Mouse (Mus musculus): ENCODE data around the gene Clec16a. TPM values are rescaled to one million over a fixed set of nuclear protein-coding genes. Genes with fewer than 3 reads are reported as not detected.
A peak's percentile ranks its signal among the peaks of the same experiment; 100 is the strongest.

Clec16a gene
- polyA plus RNA-seq, 1 experiment from 2014 or later = 70.0 TPM

DNA sequence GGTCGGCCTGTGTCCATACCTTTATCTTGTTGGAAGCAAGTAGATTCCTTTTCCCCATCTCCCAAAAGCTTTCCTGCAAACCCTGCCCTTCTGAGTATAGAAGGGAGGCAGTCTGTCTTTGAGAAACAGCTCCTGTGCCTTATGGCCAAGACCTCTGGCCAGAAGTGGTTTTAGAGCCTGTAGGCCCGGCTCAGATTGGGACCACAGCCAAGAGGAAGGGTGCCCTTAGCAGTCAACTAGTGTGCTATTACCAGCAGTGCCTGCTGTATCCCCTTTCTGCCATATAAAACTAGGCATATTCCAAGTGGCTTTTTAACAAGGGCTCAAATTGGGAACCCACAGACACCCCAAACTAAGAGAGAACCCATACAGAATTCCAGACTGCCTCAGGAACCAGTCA lies 190.6 kb downstream of the Clec16a start:
- no peak for ATAC-seq
- Histone ChIP-seq H3K4me1 (ENCODE audit: control insufficient read depth, insufficient read depth, low read length) (no peaks in the 10 kb centered on the region), H3K27me3 (ENCODE audit: control insufficient read depth, insufficient read depth, low read depth, low read length) (no peaks in the 10 kb centered on the region), H3K36me3 (ENCODE audit: control insufficient read depth, insufficient read depth, low read length) (no peaks in the 10 kb centered on the region), H3K9ac (ENCODE audit: low read depth, low read length) (no peak overlapping the region), H3K4me3 (ENCODE audit: low read depth, low read length) (no peak overlapping the region), H3K27ac (ENCODE audit: low read length) (no peak overlapping the region), H3K4me2 (ENCODE audit: low read length) (no peak overlapping the region), H3K9me3 (replicated peaks; ENCODE audit: control insufficient read depth, low read length, poor library complexity, severe bottlenecking) (no peaks in the 10 kb centered on the region)
- 90% methylated on average over 2 of the region's 2 CpGs for WGBS

GRCm38 (mm10) chr16:10736364-10736763 lies 191.2 kb downstream of the Clec16a start:
- no peaks in the 10 kb centered on the region for H3K36me3 ChIP-seq (ENCODE audit: control insufficient read depth, insufficient read depth, low read length)
- 56% methylated on average over 10 of the region's 10 CpGs for WGBS
- ATAC-seq = no peak

GRCm38 (mm10) chr16:10737571-10737970 lies 192.4 kb downstream of the Clec16a start:
- WGBS = 46% methylated on average over 2 of the region's 2 CpGs

More at GRCm38 (mm10) chr16:10736364-10736763, 191.2 kb downstream of the Clec16a start:
- Histone ChIP-seq H3K9ac (ENCODE audit: low read depth, low read length) (no peak overlapping the region), H3K4me2 (ENCODE audit: low read length) (no peak overlapping the region), H3K4me1 (ENCODE audit: control insufficient read depth, insufficient read depth, low read length) (no peaks in the 10 kb centered on the region), H3K9me3 (replicated peaks; ENCODE audit: control insufficient read depth, low read length, poor library complexity, severe bottlenecking) (no peaks in the 10 kb centered on the region), H3K27ac (ENCODE audit: low read length) (no peak overlapping the region), H3K4me3 (ENCODE audit: low read depth, low read length) (no peak overlapping the region), H3K27me3 (ENCODE audit: control insufficient read depth, insufficient read depth, low read depth, low read length) (no peaks in the 10 kb centered on the region)

DNA sequence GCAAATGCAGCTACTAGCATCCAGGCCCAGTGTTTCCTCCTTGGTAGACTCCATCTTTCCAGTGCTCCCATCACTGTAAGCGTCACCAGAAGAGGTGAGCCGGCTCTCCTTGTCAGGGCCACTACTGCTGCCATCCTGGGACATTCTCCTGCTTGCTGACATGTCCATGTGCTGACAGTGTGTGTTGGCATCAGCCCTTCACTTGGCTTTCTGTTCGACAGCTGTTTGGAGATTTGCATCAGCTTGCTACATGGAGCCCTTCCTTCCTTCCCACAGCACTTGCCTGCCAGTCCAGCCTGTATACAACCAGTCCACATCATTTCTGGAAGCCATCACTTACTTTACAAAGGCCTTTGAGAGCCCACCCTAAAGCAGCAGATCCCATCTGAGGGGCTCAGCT lies 193.7 kb downstream of the Clec16a start:
- H3K4me1 ChIP-seq (ENCODE audit: control insufficient read depth, insufficient read depth, low read length) = no peaks in the 10 kb centered on the region
- H3K9ac ChIP-seq (ENCODE audit: low read depth, low read length) = no peak overlapping the region
- H3K4me3 ChIP-seq (ENCODE audit: low read depth, low read length) = no peak overlapping the region
- no peak for ATAC-seq
- H3K4me2 ChIP-seq (ENCODE audit: low read length) = no peak overlapping the region
- WGBS = 93% methylated on average over 3 of the region's 3 CpGs
- no peaks in the 10 kb centered on the region for H3K27me3 ChIP-seq (ENCODE audit: control insufficient read depth, insufficient read depth, low read depth, low read length)
- no peaks in the 10 kb centered on the region for H3K36me3 ChIP-seq (ENCODE audit: control insufficient read depth, insufficient read depth, low read length)
- H3K27ac ChIP-seq (ENCODE audit: low read length) = no peak overlapping the region
- H3K9me3 ChIP-seq (replicated peaks; ENCODE audit: control insufficient read depth, low read length, poor library complexity, severe bottlenecking) = no peaks in the 10 kb centered on the region

More at GRCm38 (mm10) chr16:10737571-10737970, 192.4 kb downstream of the Clec16a start:
- no peak overlapping the region for H3K4me3 ChIP-seq (ENCODE audit: low read depth, low read length)
- no peaks in the 10 kb centered on the region for H3K27me3 ChIP-seq (ENCODE audit: control insufficient read depth, insufficient read depth, low read depth, low read length)
- no peaks in the 10 kb centered on the region for H3K36me3 ChIP-seq (ENCODE audit: control insufficient read depth, insufficient read depth, low read length)
- no peak overlapping the region for H3K9ac ChIP-seq (ENCODE audit: low read depth, low read length)
- ATAC-seq = no peak
- H3K9me3 ChIP-seq (replicated peaks; ENCODE audit: control insufficient read depth, low read length, poor library complexity, severe bottlenecking) = no peaks in the 10 kb centered on the region
- no peak overlapping the region for H3K4me2 ChIP-seq (ENCODE audit: low read length)
- H3K4me1 ChIP-seq (ENCODE audit: control insufficient read depth, insufficient read depth, low read length) = no peaks in the 10 kb centered on the region
- no peak overlapping the region for H3K27ac ChIP-seq (ENCODE audit: low read length)

GRCm38 (mm10) chr16:10739854-10740398 lies 194.8 kb downstream of the Clec16a start:
- Histone ChIP-seq H3K9ac (ENCODE audit: low read depth, low read length) (no peak overlapping the region), H3K27me3 (ENCODE audit: control insufficient read depth, insufficient read depth, low read depth, low read length) (no peaks in the 10 kb centered on the region), H3K27ac (ENCODE audit: low read length) (no peak overlapping the region), H3K9me3 (replicated peaks; ENCODE audit: control insufficient read depth, low read length, poor library complexity, severe bottlenecking) (no peaks in the 10 kb centered on the region), H3K4me3 (ENCODE audit: low read depth, low read length) (no peak overlapping the region), H3K36me3 (ENCODE audit: control insufficient read depth, insufficient read depth, low read length) (no peaks in the 10 kb centered on the region), H3K4me1 (ENCODE audit: control insufficient read depth, insufficient read depth, low read length) (no peaks in the 10 kb centered on the region), H3K4me2 (ENCODE audit: low read length) (no peak overlapping the region)
- no peak for ATAC-seq
- WGBS = 74% methylated on average over 9 of the region's 9 CpGs

GRCm38 (mm10) chr16:10741082-10741481 lies 195.9 kb downstream of the Clec16a start:
- 92% methylated on average over 2 of the region's 2 CpGs for WGBS
- no peak for ATAC-seq
- no peaks in the 10 kb centered on the region for H3K36me3 ChIP-seq (ENCODE audit: control insufficient read depth, insufficient read depth, low read length)

DNA sequence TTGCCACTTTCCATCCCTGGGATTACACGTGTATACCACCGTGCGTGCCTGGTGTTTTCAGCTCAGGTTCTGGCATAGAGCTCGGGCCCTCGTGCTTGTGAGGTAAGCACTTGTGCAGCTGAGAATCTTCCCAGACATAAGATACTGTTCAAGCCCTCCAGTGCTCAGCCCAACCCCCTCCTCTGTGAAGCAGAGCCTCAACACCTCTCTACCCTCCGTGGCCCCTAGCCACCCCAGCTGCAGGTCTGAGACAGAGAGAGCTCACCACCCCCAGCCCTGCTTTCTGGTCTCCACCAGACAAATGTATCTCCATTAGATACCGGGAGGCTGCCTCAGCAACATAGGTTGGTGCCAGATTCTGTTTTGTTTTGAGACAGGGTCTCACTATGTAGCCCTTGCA lies 204.1 kb downstream of the Clec16a start:
- Histone ChIP-seq H3K9me3 (replicated peaks; ENCODE audit: control insufficient read depth, low read length, poor library complexity, severe bottlenecking) (no peaks in the 10 kb centered on the region), H3K4me1 (ENCODE audit: control insufficient read depth, insufficient read depth, low read length) (no peaks in the 10 kb centered on the region), H3K4me3 (ENCODE audit: low read depth, low read length) (no peak overlapping the region), H3K27me3 (ENCODE audit: control insufficient read depth, insufficient read depth, low read depth, low read length) (no peaks in the 10 kb centered on the region), H3K36me3 (ENCODE audit: control insufficient read depth, insufficient read depth, low read length) (no peaks in the 10 kb centered on the region), H3K4me2 (ENCODE audit: low read length) (no peak overlapping the region), H3K27ac (ENCODE audit: low read length) (no peak overlapping the region), H3K9ac (ENCODE audit: low read depth, low read length) (no peak overlapping the region)
- 0 out of 2 replicates have a peak, but pooled peaks have one; percentile 17 for ATAC-seq
- 77% methylated on average over 7 of the region's 7 CpGs for WGBS

More at GRCm38 (mm10) chr16:10741082-10741481, 195.9 kb downstream of the Clec16a start:
- Histone ChIP-seq H3K27me3 (ENCODE audit: control insufficient read depth, insufficient read depth, low read depth, low read length) (no peaks in the 10 kb centered on the region), H3K9ac (ENCODE audit: low read depth, low read length) (no peak overlapping the region), H3K4me3 (ENCODE audit: low read depth, low read length) (no peak overlapping the region), H3K9me3 (replicated peaks; ENCODE audit: control insufficient read depth, low read length, poor library complexity, severe bottlenecking) (no peaks in the 10 kb centered on the region), H3K27ac (ENCODE audit: low read length) (no peak overlapping the region), H3K4me2 (ENCODE audit: low read length) (no peak overlapping the region), H3K4me1 (ENCODE audit: control insufficient read depth, insufficient read depth, low read length) (no peaks in the 10 kb centered on the region)

DNA sequence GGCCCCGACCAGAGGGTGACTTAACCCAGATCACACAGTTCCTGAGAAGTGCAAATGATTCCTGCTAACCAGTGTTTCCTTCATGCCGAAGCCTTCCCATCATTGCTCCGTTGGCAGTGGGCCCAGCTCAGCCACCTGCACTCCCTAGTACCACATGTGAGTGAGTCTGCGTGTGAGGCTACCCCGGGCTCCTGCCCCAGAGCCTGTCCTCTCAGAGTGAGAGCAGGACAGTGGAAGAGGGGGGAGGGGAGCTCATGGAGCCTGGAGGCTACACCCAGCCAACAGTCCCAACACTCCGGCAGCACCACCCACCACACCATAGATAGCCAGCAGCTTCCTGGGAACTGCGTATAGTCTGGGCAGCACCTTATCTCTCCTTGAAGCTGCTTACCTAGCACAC lies 204.7 kb downstream of the Clec16a start:
- no peaks in the 10 kb centered on the region for H3K27me3 ChIP-seq (ENCODE audit: control insufficient read depth, insufficient read depth, low read depth, low read length)
- 62% methylated on average over 7 of the region's 7 CpGs for WGBS
- no peak overlapping the region for H3K9ac ChIP-seq (ENCODE audit: low read depth, low read length)
- no peaks in the 10 kb centered on the region for H3K4me1 ChIP-seq (ENCODE audit: control insufficient read depth, insufficient read depth, low read length)
- no peak for ATAC-seq
- H3K9me3 ChIP-seq (replicated peaks; ENCODE audit: control insufficient read depth, low read length, poor library complexity, severe bottlenecking) = no peaks in the 10 kb centered on the region
- no peak overlapping the region for H3K4me3 ChIP-seq (ENCODE audit: low read depth, low read length)
- H3K4me2 ChIP-seq (ENCODE audit: low read length) = no peak overlapping the region
- H3K36me3 ChIP-seq (ENCODE audit: control insufficient read depth, insufficient read depth, low read length) = no peaks in the 10 kb centered on the region
- no peak overlapping the region for H3K27ac ChIP-seq (ENCODE audit: low read length)

GRCm38 (mm10) chr16:10754521-10755296 lies 209.6 kb downstream of the Clec16a start:
- no peak overlapping the region for H3K9ac ChIP-seq (ENCODE audit: low read depth, low read length)
- 93% methylated on average over 3 of the region's 3 CpGs for WGBS
- no peaks in the 10 kb centered on the region for H3K9me3 ChIP-seq (replicated peaks; ENCODE audit: control insufficient read depth, low read length, poor library complexity, severe bottlenecking)
- H3K27ac ChIP-seq (ENCODE audit: low read length) = no peak overlapping the region
- H3K4me2 ChIP-seq (ENCODE audit: low read length) = no peak overlapping the region
- H3K4me3 ChIP-seq (ENCODE audit: low read depth, low read length) = no peak overlapping the region
- no peaks in the 10 kb centered on the region for H3K27me3 ChIP-seq (ENCODE audit: control insufficient read depth, insufficient read depth, low read depth, low read length)
- no peak for ATAC-seq
- no peaks in the 10 kb centered on the region for H3K36me3 ChIP-seq (ENCODE audit: control insufficient read depth, insufficient read depth, low read length)
- H3K4me1 ChIP-seq (ENCODE audit: control insufficient read depth, insufficient read depth, low read length) = no peaks in the 10 kb centered on the region
